Mouse (Mus musculus) midbrain, embryonic 10.5 days (tissue): ENCODE measurements around the gene Lysmd4. TPM values are rescaled to one million over a fixed set of nuclear protein-coding genes. Genes with fewer than 3 reads are reported as not detected.

Experiments
- DNase-seq: peaks from one replicate; pipeline ENCODE4 v3.0.0-alpha.2; 2017; ENCODE audit warnings: low spot score
- H3K27ac ChIP-seq: fragments of 300-500 bp; sonication (generic); replicated peaks from 2 replicates; pipeline ENCODE4 v1.5.1; 2016; ENCODE audit warnings: mild to moderate bottlenecking
- H3K27me3 ChIP-seq: fragments of 300-500 bp; sonication (generic); 2 replicates; pipeline ENCODE4 v1.6.1; 2016; ENCODE audit warnings: low read depth, mild to moderate bottlenecking; ENCODE audit not compliant: poor library complexity, severe bottlenecking
- H3K36me3 ChIP-seq: fragments of 300-500 bp; sonication (generic); 2 replicates; pipeline ENCODE4 v1.6.1; 2016; ENCODE audit warnings: mild to moderate bottlenecking, moderate library complexity
- H3K4me1 ChIP-seq: fragments of 300-500 bp; sonication (generic); 2 replicates; pipeline ENCODE4 v1.6.1; 2016
- H3K4me3 ChIP-seq: fragments of 300-500 bp; sonication (generic); 2 replicates; pipeline ENCODE4 v1.5.1; 2016; ENCODE audit warnings: mild to moderate bottlenecking, moderate library complexity
- H3K9me3 ChIP-seq: fragments of 300-500 bp; sonication (generic); replicated peaks from 2 replicates; pipeline ENCODE4 v1.6.1; 2016; ENCODE audit warnings: mild to moderate bottlenecking
- WGBS: fragments of 180-500 bp; shearing (Covaris S2); methylation state at CpG from one replicate; pipeline ENCODE4 v1.1.7; 2016; 5-methylcytosine and 5-hydroxymethylcytosine counted together
- polyA plus RNA-seq: library from polyadenylated mRNA; unstranded; fragments of >200 nt; fragmentation: Nextera tagmentation; extraction: Ambion mirVana; gene quantifications from 2 replicates; pipeline ENCODE4 v1.2.1, GENCODE M21; 2016

The Lysmd4 gene
- polyA plus RNA-seq, 1 experiment from 2014 or later = 13.0 TPM

GRCm38 (mm10) chr7:67213589-67213988 lies 8.8 kb upstream of the Lysmd4 start:
- H3K9me3 ChIP-seq = no peaks in the 10 kb centered on the region
- DNase-seq = no peak
- WGBS = 77% methylated on average over 1 of the region's 1 CpGs

GRCm38 (mm10) chr7:67216351-67216750 lies 6.0 kb upstream of the Lysmd4 start:
- no peak for DNase-seq
- 85% methylated on average over 6 of the region's 6 CpGs for WGBS

More at GRCm38 (mm10) chr7:67213589-67213988, 8.8 kb upstream of the Lysmd4 start:
- no peak overlapping the region for H3K4me3 ChIP-seq
- no peak overlapping the region for H3K27ac ChIP-seq
- H3K27me3 ChIP-seq = no peaks in the 10 kb centered on the region
- peaks cover 13% of the 10 kb centered on the region; the same call in 1 of the 2 replicates for H3K4me1 ChIP-seq
- no peaks in the 10 kb centered on the region for H3K36me3 ChIP-seq

GRCm38 (mm10) chr7:67217025-67217424 lies 5.3 kb upstream of the Lysmd4 start:
- H3K4me1 ChIP-seq = peaks cover 7% of the 10 kb centered on the region
- no peaks in the 10 kb centered on the region for H3K9me3 ChIP-seq
- no peak overlapping the region for H3K4me3 ChIP-seq
- no peaks in the 10 kb centered on the region for H3K27me3 ChIP-seq
- no peak overlapping the region for H3K27ac ChIP-seq
- WGBS = 71% methylated on average over 3 of the region's 3 CpGs
- DNase-seq = peak; percentile 64
- no peaks in the 10 kb centered on the region for H3K36me3 ChIP-seq

More at GRCm38 (mm10) chr7:67216351-67216750, 6.0 kb upstream of the Lysmd4 start:
- H3K27me3 ChIP-seq = no peaks in the 10 kb centered on the region
- no peaks in the 10 kb centered on the region for H3K9me3 ChIP-seq
- no peak overlapping the region for H3K4me3 ChIP-seq
- peaks cover 8% of the 10 kb centered on the region; the same call in 1 of the 2 replicates for H3K4me1 ChIP-seq
- H3K27ac ChIP-seq = no peak overlapping the region
- H3K36me3 ChIP-seq = no peaks in the 10 kb centered on the region

GRCm38 (mm10) chr7:67225943-67226625 lies 3.7 kb downstream of the Lysmd4 start:
- Histone ChIP-seq H3K4me3 (no peak overlapping the region), H3K9me3 (no peaks in the 10 kb centered on the region), H3K4me1 (peaks cover 21% of the 10 kb centered on the region), H3K27me3 (no peaks in the 10 kb centered on the region), H3K36me3 (peaks cover 17% of the 10 kb centered on the region), H3K27ac (no peak overlapping the region)
- 91% methylated on average over 15 of the region's 15 CpGs for WGBS
- DNase-seq = no peak

- no peak overlapping the region for H3K4me3 ChIP-seq
- peaks cover 14% of the 10 kb centered on the region for H3K4me1 ChIP-seq
- no peak for DNase-seq
- peaks cover 24% of the 10 kb centered on the region for H3K36me3 ChIP-seq
- no peak overlapping the region for H3K27ac ChIP-seq
- no peaks in the 10 kb centered on the region for H3K27me3 ChIP-seq
- H3K9me3 ChIP-seq = no peaks in the 10 kb centered on the region
- WGBS = 83% methylated on average over 1 of the region's 1 CpGs
Measured at GRCm38 (mm10) chr7:67227538-67227937, 5.2 kb downstream of the Lysmd4 start.

- Histone ChIP-seq H3K27me3 (no peaks in the 10 kb centered on the region), H3K36me3 (peaks cover 27% of the 10 kb centered on the region), H3K4me3 (no peak overlapping the region), H3K27ac (no peak overlapping the region), H3K9me3 (no peaks in the 10 kb centered on the region), H3K4me1 (peaks cover 7% of the 10 kb centered on the region)
- no peak for DNase-seq
- 59% methylated on average over 3 of the region's 3 CpGs for WGBS
Measured at GRCm38 (mm10) chr7:67228390-67228789, 6.0 kb downstream of the Lysmd4 start.

GRCm38 (mm10) chr7:67228891-67229602 lies 6.7 kb downstream of the Lysmd4 start:
- no peak overlapping the region for H3K4me3 ChIP-seq
- H3K36me3 ChIP-seq = peaks cover 27% of the 10 kb centered on the region
- WGBS = 79% methylated on average over 5 of the region's 5 CpGs
- H3K27me3 ChIP-seq = no peaks in the 10 kb centered on the region
- no peaks in the 10 kb centered on the region for H3K9me3 ChIP-seq
- H3K4me1 ChIP-seq = peaks cover under 1% of the 10 kb centered on the region; the same call in 1 of the 2 replicates
- DNase-seq = peak; percentile 46
- H3K27ac ChIP-seq = no peak overlapping the region

- Histone ChIP-seq H3K4me3 (no peak overlapping the region), H3K36me3 (peaks cover 34% of the 10 kb centered on the region), H3K27me3 (no peaks in the 10 kb centered on the region), H3K4me1 (no peaks in the 10 kb centered on the region), H3K27ac (no peak overlapping the region), H3K9me3 (no peaks in the 10 kb centered on the region)
- 96% methylated on average over 3 of the region's 3 CpGs for WGBS
- no peak for DNase-seq
Measured at GRCm38 (mm10) chr7:67229701-67230100, 7.4 kb downstream of the Lysmd4 start.

- H3K27me3 ChIP-seq = no peaks in the 10 kb centered on the region
- peaks cover 39% of the 10 kb centered on the region for H3K36me3 ChIP-seq
- no peak overlapping the region for H3K4me3 ChIP-seq
- H3K27ac ChIP-seq = no peak overlapping the region
- WGBS = 88% methylated on average over 3 of the region's 3 CpGs
- no peaks in the 10 kb centered on the region for H3K4me1 ChIP-seq
- H3K9me3 ChIP-seq = no peaks in the 10 kb centered on the region
- no peak for DNase-seq
Measured at GRCm38 (mm10) chr7:67230221-67230620, 7.9 kb downstream of the Lysmd4 start.

GRCm38 (mm10) chr7:67230640-67231140 lies 8.3 kb downstream of the Lysmd4 start:
- H3K9me3 ChIP-seq = no peaks in the 10 kb centered on the region
- no peak overlapping the region for H3K4me3 ChIP-seq
- H3K27me3 ChIP-seq = no peaks in the 10 kb centered on the region
- no peaks in the 10 kb centered on the region for H3K4me1 ChIP-seq
- WGBS = 93% methylated on average over 3 of the region's 3 CpGs
- H3K36me3 ChIP-seq = peaks cover 43% of the 10 kb centered on the region
- H3K27ac ChIP-seq = no peak overlapping the region
- DNase-seq = no peak

- H3K4me3 ChIP-seq = no peak overlapping the region
- H3K36me3 ChIP-seq = peaks cover 45% of the 10 kb centered on the region
- DNase-seq = no peak
- H3K27me3 ChIP-seq = no peaks in the 10 kb centered on the region
- H3K4me1 ChIP-seq = no peaks in the 10 kb centered on the region
- 93% methylated on average over 14 of the region's 14 CpGs for WGBS
- no peak overlapping the region for H3K27ac ChIP-seq
- H3K9me3 ChIP-seq = no peaks in the 10 kb centered on the region
Measured at GRCm38 (mm10) chr7:67232504-67232903, 10.2 kb downstream of the Lysmd4 start.

- H3K36me3 ChIP-seq = peaks cover 62% of the 10 kb centered on the region
Measured at GRCm38 (mm10) chr7:67234797-67235196, 12.5 kb downstream of the Lysmd4 start.

GRCm38 (mm10) chr7:67236351-67236750 lies 14.0 kb downstream of the Lysmd4 start:
- Histone ChIP-seq H3K9me3 (no peaks in the 10 kb centered on the region), H3K4me3 (no peak overlapping the region), H3K4me1 (no peaks in the 10 kb centered on the region), H3K36me3 (peaks cover 63% of the 10 kb centered on the region), H3K27me3 (no peaks in the 10 kb centered on the region), H3K27ac (no peak overlapping the region)
- DNase-seq = no peak
- WGBS = 81% methylated on average over 2 of the region's 2 CpGs

More at GRCm38 (mm10) chr7:67234797-67235196, 12.5 kb downstream of the Lysmd4 start:
- H3K27me3 ChIP-seq = no peaks in the 10 kb centered on the region
- 85% methylated on average over 8 of the region's 8 CpGs for whole genome bisulfite sequencing
- no peaks in the 10 kb centered on the region for H3K4me1 ChIP-seq
- H3K27ac ChIP-seq = no peak overlapping the region
- no peaks in the 10 kb centered on the region for H3K9me3 ChIP-seq
- DNase-seq = no peak
- no peak overlapping the region for H3K4me3 ChIP-seq
